Mouse (Mus musculus): ENCODE data around the gene Mau2. TPM values are rescaled to one million over a fixed set of nuclear protein-coding genes. Genes with fewer than 3 reads are reported as not detected.

The Mau2 gene
- total RNA-seq, 2 experiments from 2014 or later = 73.4 to 74.8 TPM

DNA sequence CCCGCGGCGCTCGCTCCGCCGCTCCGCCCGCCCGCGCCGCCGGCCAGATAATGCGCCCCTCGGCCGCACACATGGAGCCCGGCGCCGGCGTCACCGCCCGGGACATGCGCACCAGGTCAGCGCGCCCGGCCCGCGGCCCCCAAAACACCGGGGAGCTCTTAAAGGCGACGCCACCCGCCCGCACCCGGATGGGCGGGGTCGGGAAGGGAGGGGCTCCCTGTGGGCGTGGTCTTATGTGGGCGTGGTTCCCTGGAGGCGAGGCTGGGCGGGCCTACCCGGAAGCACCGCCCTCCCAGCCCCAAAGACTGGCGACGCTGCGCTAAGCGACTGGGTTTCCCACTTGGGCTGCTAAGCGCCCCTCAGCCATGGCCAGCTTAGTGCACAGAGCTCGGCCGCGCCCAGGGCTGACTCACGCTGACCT is 68.3 kb downstream of the Mau2 start:
- DNase-seq (ENCODE audit: low spot score in 2 of 2) = peak; percentile 95 to 96

- DNase-seq (ENCODE audit: low spot score in 2 of 2) = peak; percentile 42 to 64
Observed at GRCm38 (mm10) chr8:69973442-69974161, 68.9 kb downstream of the Mau2 start.

GRCm38 (mm10) chr8:69973063-69973441 is 69.5 kb downstream of the Mau2 start:
- DNase-seq (ENCODE audit: low spot score in 2 of 2) = no peak

DNA sequence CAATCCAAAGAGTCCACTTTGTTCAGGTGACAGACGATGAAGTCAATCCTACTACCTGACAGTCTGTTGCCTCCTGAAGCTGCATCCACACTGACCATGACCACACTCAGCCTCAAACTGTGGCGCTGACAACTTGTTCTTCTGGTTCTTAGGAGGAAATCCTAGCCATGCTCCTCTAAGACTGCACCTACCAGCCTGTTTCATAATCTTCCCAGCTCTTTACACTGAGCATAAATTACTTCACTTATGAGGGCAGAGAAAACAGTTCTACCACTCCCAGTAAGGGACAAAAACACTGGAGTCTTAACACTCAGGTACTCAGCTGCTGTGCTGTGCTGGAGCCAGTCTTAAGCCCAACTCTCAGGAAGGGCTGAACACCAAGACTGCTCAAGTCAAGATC is 71.7 kb downstream of the Mau2 start:
- no peak for DNase-seq (ENCODE audit: low spot score in 2 of 2)

DNA sequence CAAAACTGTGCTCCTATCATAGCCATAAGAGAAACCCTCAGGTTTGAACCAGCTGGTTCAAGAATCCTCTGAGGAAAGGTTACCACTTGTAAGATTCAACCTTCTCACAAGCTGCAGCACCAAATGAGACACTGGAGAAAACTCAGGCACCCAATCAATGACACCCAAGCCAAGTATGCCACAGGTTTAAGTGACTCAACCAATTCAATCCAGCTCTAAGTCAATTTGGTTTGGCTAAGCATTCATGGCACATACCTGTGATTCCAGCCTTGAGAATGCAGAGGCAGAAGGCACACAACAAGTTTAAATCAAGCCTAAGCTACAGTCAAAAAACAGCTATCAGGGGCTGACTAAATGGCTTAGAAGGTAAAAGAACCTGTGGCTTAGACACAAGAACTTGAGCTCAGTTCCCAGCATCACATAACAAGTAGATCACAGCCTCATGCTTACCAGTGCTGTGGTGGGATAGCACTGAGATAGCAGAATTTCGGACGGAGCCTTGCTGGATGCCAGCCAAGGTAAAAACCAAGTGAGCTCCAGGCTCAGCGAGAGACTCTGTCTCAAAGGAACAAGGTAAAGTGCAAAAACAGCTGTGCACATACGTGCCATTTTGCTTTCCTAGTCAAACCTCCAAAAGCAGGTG is 75.1 kb downstream of the Mau2 start:
- no peak for DNase-seq (ENCODE audit: low spot score in 2 of 2)

Other genes starting within 250 kb of the Mau2 start
- 10 to 100 TPM; 27.0 to 41.3 TPM for gene Gmip, start 234.1 kb downstream of the Mau2 start, total RNA-seq (2021)
- gene Lpar2, start 220.3 kb downstream of the Mau2 start, total RNA-seq (2021) = 1 to 10 TPM; 1.7 to 1.9 TPM
- gene Pbx4, start 210.2 kb downstream of the Mau2 start, total RNA-seq (2021) = 10 to 100 TPM; 18.8 to 25.4 TPM
- gene Cilp2, start 155.0 kb downstream of the Mau2 start, total RNA-seq (2021) = 1 to 10 TPM; 2.5 to 2.8 TPM
- under 1 TPM; 0.49 to 0.62 TPM for gene Tssk6, start 140.6 kb downstream of the Mau2 start, total RNA-seq (2021)
- gene Ndufa13, start 140.2 kb downstream of the Mau2 start, total RNA-seq (2021) = 100 to 1,000 TPM; 137 to 147 TPM
- 10 to 100 TPM; 11.8 to 14.1 TPM for gene Yjefn3, start 140.0 kb downstream of the Mau2 start, total RNA-seq (2021)
- 10 to 100 TPM; 40.9 to 43.3 TPM for gene Gatad2a, start 46.4 kb downstream of the Mau2 start, total RNA-seq (2021)
- 10 to 100 TPM; 50.0 to 54.7 TPM for gene Sugp1, start 79 bp upstream of the Mau2 start, total RNA-seq (2021)
- gene Tm6sf2, start 30.2 kb upstream of the Mau2 start, total RNA-seq (2021) = 1 to 10 TPM; 1.3 to 2.5 TPM
- gene Hapln4, start 40.7 kb upstream of the Mau2 start, total RNA-seq (2021) = 1 to 10 TPM; 6.8 to 7.7 TPM
- 100 to 1,000 TPM; 575 to 578 TPM for gene Ncan, start 78.1 kb upstream of the Mau2 start, total RNA-seq (2021)
- gene Nr2c2ap, start 88.6 kb upstream of the Mau2 start, total RNA-seq (2021) = 10 to 100 TPM; 36.1 to 41.7 TPM
- gene Rfxank, start 96.4 kb upstream of the Mau2 start, total RNA-seq (2021) = 10 to 100 TPM; 10.5 to 12.0 TPM
- 10 to 100 TPM; 39.9 to 46.5 TPM for gene Borcs8, start 96.8 kb upstream of the Mau2 start, total RNA-seq (2021)
- gene Mef2b, start 97.0 kb upstream of the Mau2 start, total RNA-seq (2021) = under 1 TPM; 0.57 to 0.67 TPM
- 10 to 100 TPM; 52.3 to 54.7 TPM for gene Tmem161a, start 129.6 kb upstream of the Mau2 start, total RNA-seq (2021)
- gene Slc25a42, start 169.6 kb upstream of the Mau2 start, total RNA-seq (2021) = 10 to 100 TPM; 27.9 to 28.8 TPM
- 100 to 1,000 TPM; 128 to 138 TPM for gene Sugp2, start 191.5 kb upstream of the Mau2 start, total RNA-seq (2021)
- 10 to 100 TPM; 88.5 to 90.7 TPM for gene Armc6, start 191.7 kb upstream of the Mau2 start, total RNA-seq (2021)
- 10 to 100 TPM; 45.7 to 47.0 TPM for gene Homer3, start 240.1 kb upstream of the Mau2 start, total RNA-seq (2021)

Data from layer of hippocampus, postnatal 10 days (tissue).